Mouse (Mus musculus) CH12.LX (cell line): ENCODE results near the gene Hebp1. TPM values are rescaled to one million over a fixed set of nuclear protein-coding genes. Genes with fewer than 3 reads are reported as not detected.

ENCODE experiments used
- DNase-seq: peaks from one replicate; pipeline ENCODE4 v3.0.0-alpha.2; 2013; ENCODE audit errors: extremely low read depth
- H3K27ac ChIP-seq: 2 replicates; pipeline ENCODE4 v1.5.1; 2012; ENCODE audit warnings: low read depth, mild to moderate bottlenecking, control low read depth, moderate library complexity; ENCODE audit not compliant: insufficient read depth
- H3K27me3 ChIP-seq: replicated peaks from 2 replicates; pipeline ENCODE3; 2012; ENCODE audit warnings: inconsistent platforms
- H3K36me3 ChIP-seq, 2 experiments: replicated peaks in 1 of 2; 2 replicates each; pipeline versions ENCODE3 to v1.6.1; 2012; ENCODE audit warnings: inconsistent platforms in 1 of 2, low read length in 1 of 2, mild to moderate bottlenecking in 1 of 2, mixed read lengths in 1 of 2, moderate library complexity in 1 of 2; ENCODE audit not compliant: control insufficient read depth in 1 of 2, insufficient read depth in 1 of 2
- H3K4me1 ChIP-seq, 2 experiments: 2 replicates each; pipeline ENCODE4 v1.6.1; 2012; ENCODE audit warnings: inconsistent platforms in 1 of 2, moderate library complexity in 1 of 2; ENCODE audit not compliant: insufficient read depth in 2 of 2, control insufficient read depth in 1 of 2
- H3K4me2 ChIP-seq: 2 replicates; pipeline ENCODE4 v1.6.1; 2012; ENCODE audit warnings: low read depth, mild to moderate bottlenecking, control low read depth; ENCODE audit not compliant: poor library complexity, insufficient read depth, severe bottlenecking
- H3K4me3 ChIP-seq, 3 experiments: fragments of 150-350 bp in 1 of 3; sonication (generic) in 1 of 3; replicated peaks in 1 of 3; 2 replicates each; pipeline versions ENCODE3 to v1.5.1; 2011 to 2012; ENCODE audit warnings: low read depth in 2 of 3, low read length in 2 of 3, mild to moderate bottlenecking in 2 of 3, moderate library complexity in 2 of 3, control low read depth in 1 of 3, improper control_type of control experiment in 1 of 3, inconsistent platforms in 1 of 3, mixed read lengths in 1 of 3; ENCODE audit not compliant: poor library complexity in 1 of 3
- H3K79me2 ChIP-seq: replicated peaks from 2 replicates; pipeline ENCODE4 v1.6.1; 2012; ENCODE audit warnings: mild to moderate bottlenecking, moderate library complexity; ENCODE audit not compliant: control insufficient read depth, poor library complexity, insufficient read depth, severe bottlenecking; ENCODE audit errors: extremely low read depth
- H3K9ac ChIP-seq: 2 replicates; pipeline ENCODE4 v1.6.1; 2012; ENCODE audit warnings: low read depth, mild to moderate bottlenecking, control low read depth, moderate library complexity; ENCODE audit not compliant: insufficient read depth
- H3K9me3 ChIP-seq: replicated peaks from 2 replicates; pipeline ENCODE3; 2012; ENCODE audit warnings: low read length, inconsistent platforms, mixed read lengths
- CTCF ChIP-seq, 2 experiments: IDR thresholded peaks in 1 of 2; conservative IDR thresholded peaks in 1 of 2; 2 replicates each; pipeline ENCODE4 v1.5.1; 2011 to 2012; ENCODE audit warnings: low read depth in 2 of 2, low read length in 2 of 2, improper control_type of control experiment in 1 of 2, inconsistent platforms in 1 of 2, mild to moderate bottlenecking in 1 of 2, moderate library complexity in 1 of 2
- ELF1 ChIP-seq: IDR thresholded peaks from 2 replicates; pipeline ENCODE4 v1.6.1; 2014; ENCODE audit warnings: low read depth, mild to moderate bottlenecking, inconsistent platforms, low read length, improper control_type of control experiment
- EP300 ChIP-seq: IDR thresholded peaks from 2 replicates; pipeline ENCODE4 v1.6.1; 2011; ENCODE audit warnings: low read length, improper control_type of control experiment
- ETS1 ChIP-seq: conservative IDR thresholded peaks from 2 replicates; pipeline ENCODE4 v1.6.1; 2012; ENCODE audit warnings: low read depth, mild to moderate bottlenecking, inconsistent platforms, low read length, improper control_type of control experiment, moderate library complexity
- HCFC1 ChIP-seq: IDR thresholded peaks from 2 replicates; pipeline ENCODE4 v1.6.1; 2012; ENCODE audit warnings: low read depth, mild to moderate bottlenecking, inconsistent platforms, low read length, improper control_type of control experiment
- IRF4 ChIP-seq: IDR thresholded peaks from 2 replicates; pipeline ENCODE4 v1.6.1; 2014; ENCODE audit warnings: low read depth, mild to moderate bottlenecking, inconsistent platforms, low read length, improper control_type of control experiment
- JUN ChIP-seq: IDR thresholded peaks from 2 replicates; pipeline ENCODE4 v1.6.1; 2011; ENCODE audit warnings: low read depth, mild to moderate bottlenecking, low read length, improper control_type of control experiment, moderate library complexity; ENCODE audit not compliant: insufficient read depth
- JUND ChIP-seq: conservative IDR thresholded peaks from 2 replicates; pipeline ENCODE4 v1.6.1; 2011; ENCODE audit warnings: low read depth, low read length, improper control_type of control experiment
- MAX ChIP-seq: IDR thresholded peaks from 2 replicates; pipeline ENCODE4 v1.6.1; 2011; ENCODE audit warnings: low read length, improper control_type of control experiment
- MAZ ChIP-seq: IDR thresholded peaks from 2 replicates; pipeline ENCODE4 v1.6.1; 2012; ENCODE audit warnings: low read depth, mild to moderate bottlenecking, inconsistent platforms, low read length, improper control_type of control experiment, moderate library complexity
- MYC ChIP-seq: IDR thresholded peaks from 2 replicates; pipeline ENCODE4 v1.6.1; 2011; ENCODE audit warnings: low read depth, mild to moderate bottlenecking, improper control_type of control experiment, low read length
- PAX5 ChIP-seq: IDR thresholded peaks from 2 replicates; pipeline ENCODE4 v1.6.1; 2012; ENCODE audit warnings: low read length, inconsistent platforms, mixed read lengths
- POLR2A ChIP-seq: IDR thresholded peaks from 2 replicates; pipeline ENCODE4 v1.6.1; 2011; ENCODE audit warnings: low read depth, mild to moderate bottlenecking, improper control_type of control experiment, low read length
- RAD21 ChIP-seq: IDR thresholded peaks from 2 replicates; pipeline ENCODE4 v1.6.1; 2011; ENCODE audit warnings: low read depth, mild to moderate bottlenecking, low read length, improper control_type of control experiment, moderate library complexity
- RCOR1 ChIP-seq: conservative IDR thresholded peaks from 2 replicates; pipeline ENCODE4 v1.6.1; 2012; ENCODE audit warnings: low read depth, mild to moderate bottlenecking, inconsistent platforms, low read length, improper control_type of control experiment
- SMC3 ChIP-seq: IDR thresholded peaks from 2 replicates; pipeline ENCODE4 v1.6.1; 2011; ENCODE audit warnings: low read depth, low read length, improper control_type of control experiment
- TCF12 ChIP-seq: IDR thresholded peaks from 2 replicates; pipeline ENCODE4 v1.6.1; 2014; ENCODE audit warnings: low read depth, mild to moderate bottlenecking, inconsistent platforms, low read length, improper control_type of control experiment
- UBTF ChIP-seq: IDR thresholded peaks from 2 replicates; pipeline ENCODE4 v1.6.1; 2012; ENCODE audit warnings: low read depth, mild to moderate bottlenecking, inconsistent platforms, low read length, improper control_type of control experiment, moderate library complexity
- USF2 ChIP-seq: conservative IDR thresholded peaks from 2 replicates; pipeline ENCODE4 v1.6.1; 2011; ENCODE audit warnings: low read depth, low read length, improper control_type of control experiment
- ZC3H11A ChIP-seq: IDR thresholded peaks from 2 replicates; pipeline ENCODE4 v1.6.1; 2012; ENCODE audit warnings: low read depth, mild to moderate bottlenecking, inconsistent platforms, low read length, improper control_type of control experiment
- ZMIZ1 ChIP-seq: IDR thresholded peaks from 2 replicates; pipeline ENCODE4 v1.6.1; 2012; ENCODE audit warnings: low read depth, mild to moderate bottlenecking, inconsistent platforms, low read length, improper control_type of control experiment
- ZNF384 ChIP-seq: IDR thresholded peaks from 2 replicates; pipeline ENCODE4 v1.6.1; 2012; ENCODE audit warnings: low read depth, low read length, improper control_type of control experiment, inconsistent platforms
- dilution Hi-C: fragments of 300-500 bp; cut with MboI; formaldehyde crosslinking; loops from 2 replicates; pipeline ENCODE4 v1.14.3; 2020; ENCODE audit warnings: low sequenced_read_pairs; ENCODE audit not compliant: extremely low pct_unique_long_range_greater_than_20kb, extremely low pct_ligation_motif_present
- in situ Hi-C: fragments of 300-500 bp; cut with MboI; formaldehyde crosslinking; loops from 3 replicates; pipeline ENCODE4 v1.14.3; 2019; ENCODE audit warnings: low sequenced_read_pairs, low pct_ligation_motif_present, low pct_unique_long_range_greater_than_20kb, mixed read lengths
- polyA plus RNA-seq: library from polyadenylated mRNA; unstranded; fragments of >175 nt; gene quantifications from 2 replicates; pipeline ENCODE4 v1.2.1, GENCODE M21; 2012; ENCODE audit warnings: low read depth; ENCODE audit not compliant: insufficient read length
- total RNA-seq, 2 experiments: library from RNA; depleted of rRNA; stranded (reverse); fragments of 300-350 nt in 1 of 2; fragments of >200 nt in 1 of 2; gene quantifications; 2 replicates each; pipeline ENCODE4 v1.2.3; 2012 to 2014

The Hebp1 gene
- total and polyA plus RNA-seq, 3 experiments: not detected

DNA sequence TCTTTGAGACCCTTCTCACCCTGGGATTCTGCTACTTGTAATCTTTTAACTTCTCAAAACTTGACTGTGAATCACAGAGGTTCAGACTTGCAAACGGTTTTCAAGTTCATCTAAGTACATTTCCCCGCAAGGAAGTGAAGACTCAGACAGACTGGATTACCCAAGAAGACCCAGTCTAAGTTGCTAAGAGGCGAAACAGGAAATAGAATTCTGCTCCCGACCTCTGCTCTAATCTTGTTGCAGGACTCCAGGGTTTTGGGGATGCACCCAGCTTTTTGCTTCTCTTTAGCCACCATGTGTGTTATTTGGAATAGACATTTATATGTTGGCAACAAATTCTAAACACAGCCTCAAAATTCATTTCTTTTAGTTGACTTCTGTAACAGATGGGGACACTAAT, 36.5 kb downstream of the Hebp1 start:
- H3K9me3 ChIP-seq: no peaks in the 10 kb centered on the region
- no peak overlapping the region for H3K9ac ChIP-seq
- H3K79me2 ChIP-seq: no peaks in the 10 kb centered on the region
- dilution Hi-C loops: no loop called here
- in situ Hi-C loops: no loop called here
- H3K4me3 ChIP-seq: no peak overlapping the region
- TF ChIP-seq POLR2A: no peak
- TF ChIP-seq ZMIZ1: no peak
- TF ChIP-seq SMC3: no peak
- TF ChIP-seq JUND: no peak
- TF ChIP-seq MAX: no peak
- TF ChIP-seq ZNF384: no peak
- TF ChIP-seq RCOR1: no peak
- TF ChIP-seq PAX5: no peak
- no peak for TF ChIP-seq TCF12
- DNase-seq: no peak
- peaks cover 2 to 4% of the 10 kb centered on the region in 2 experiments; a peak in 2 of 4 replicates for H3K4me1 ChIP-seq
- no peaks in the 10 kb centered on the region for H3K27me3 ChIP-seq
- H3K36me3 ChIP-seq: no peaks in the 10 kb centered on the region
- no peak overlapping the region for H3K4me2 ChIP-seq
- H3K27ac ChIP-seq: no peak overlapping the region

DNA sequence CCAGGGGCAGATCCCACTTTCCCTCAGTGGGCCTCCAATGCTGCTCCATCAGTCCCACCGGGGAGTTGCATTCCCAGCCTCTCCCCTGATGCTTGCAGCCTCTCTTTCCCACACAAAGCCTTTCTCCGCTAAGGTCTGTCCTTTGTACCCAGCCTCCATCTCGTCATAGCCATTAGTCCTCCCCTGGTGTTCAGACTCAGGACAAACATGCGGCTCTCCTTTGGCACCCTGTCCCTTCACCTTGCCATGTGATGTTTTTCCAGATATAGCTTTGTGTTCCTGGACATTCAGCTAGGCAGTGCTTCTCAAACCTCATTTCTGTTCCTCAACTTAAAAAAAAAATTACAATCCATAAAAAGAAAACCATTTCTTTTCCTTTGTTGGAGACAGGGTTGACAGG, 39.3 kb downstream of the Hebp1 start:
- Histone ChIP-seq H3K27ac (no peak overlapping the region), H3K36me3 (no peaks in the 10 kb centered on the region)
- dilution Hi-C loops: no loop called here

DNA sequence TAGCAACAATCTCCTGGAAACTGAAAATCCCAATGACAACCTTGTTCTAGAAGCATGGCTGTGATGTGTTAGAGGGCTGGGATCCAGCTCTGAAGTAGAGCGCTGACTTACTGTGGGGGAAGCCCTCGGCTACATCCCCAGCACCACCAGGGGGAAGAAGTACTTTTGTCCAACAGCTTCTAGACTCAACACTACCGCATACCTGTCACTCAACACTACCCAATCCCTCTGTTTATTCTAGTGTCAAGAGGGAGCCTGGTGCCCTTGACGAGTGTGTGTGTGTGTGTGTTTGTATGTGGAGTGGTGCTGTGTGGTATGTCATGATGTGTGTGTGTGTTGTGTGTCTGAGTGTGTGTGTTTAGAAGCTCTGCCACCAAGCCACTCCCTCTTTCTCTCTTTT, 40.3 kb downstream of the Hebp1 start:
- Histone ChIP-seq H3K4me1 (peaks cover 0 to 3% of the 10 kb centered on the region in 2 experiments; a peak in 1 of 4 replicates), H3K4me2 (no peak overlapping the region), H3K79me2 (no peaks in the 10 kb centered on the region)
- in situ Hi-C loops (loop anchor here (10.0 kb wide), 2 partner anchors 87 to 217 kb away; no protein-coding TSS in a partner anchor), dilution Hi-C loops (no loop called here)
- TF ChIP-seq UBTF (no peak), RAD21 (no peak), PAX5 (no peak), CTCF (conservative IDR thresholded peaks at IDR 0.05 in 1 of 2, IDR thresholded peaks at IDR 0.05 in 1 of 2; ENCODE audit: low read depth in 2 of 2, low read length in 2 of 2) (no peak), ZC3H11A (no peak), ETS1 (no peak), MAZ (no peak), USF2 (no peak), IRF4 (no peak), HCFC1 (no peak), POLR2A (no peak), MYC (no peak), JUND (no peak), JUN (no peak)
- TF ChIP-seq, all 38 proteins: peak for 0
- Histone ChIP-seq H3K36me3 (no peaks in the 10 kb centered on the region), H3K9me3 (peaks cover 3% of the 10 kb centered on the region), H3K27me3 (no peaks in the 10 kb centered on the region), H3K27ac (no peak overlapping the region), H3K9ac (no peak overlapping the region), H3K4me3 (no peak overlapping the region)
- no peak for DNase-seq

More for the DNA sequence above, 39.3 kb downstream of the Hebp1 start:
- Histone ChIP-seq H3K27me3 (no peaks in the 10 kb centered on the region), H3K4me3 (no peak overlapping the region), H3K4me1 (peaks cover 0 to 3% of the 10 kb centered on the region in 2 experiments; a peak in 1 of 4 replicates), H3K9me3 (no peaks in the 10 kb centered on the region), H3K9ac (no peak overlapping the region), H3K4me2 (no peak overlapping the region), H3K79me2 (no peaks in the 10 kb centered on the region)
- in situ Hi-C loops: loop anchor here (10.0 kb wide), 2 partner anchors 86 to 216 kb away; no protein-coding TSS in a partner anchor
- TF ChIP-seq EP300 (no peak), ELF1 (no peak), POLR2A (no peak), ZNF384 (no peak)
- no peak for DNase-seq
